Mouse (Mus musculus) forebrain, embryonic 12.5 days (tissue): ENCODE measurements at regions not wholly inside any gene's neighbourhood (a gene's known extent, or its start where the extent isn't known, plus 50 kb on each side); places are given as distances from the start of the nearest gene placed in this dataset.

Experiments used
- ATAC-seq: fragments of 200-750 bp; cut with Nextera tagmentation; 2 replicates; pipeline ENCODE4 v1.8.0; 2017; ENCODE audit warnings: moderate TSS enrichment; ENCODE audit not compliant: low FRiP score
- H3K27ac ChIP-seq: fragments of 300-500 bp; sonication (generic); 2 replicates; pipeline ENCODE4 v1.5.1; 2016; ENCODE audit warnings: mild to moderate bottlenecking
- H3K27me3 ChIP-seq: fragments of 300-500 bp; sonication (generic); 2 replicates; pipeline ENCODE4 v1.6.1; 2016; ENCODE audit warnings: mild to moderate bottlenecking
- H3K36me3 ChIP-seq: fragments of 300-500 bp; sonication (generic); replicated peaks from 2 replicates; pipeline ENCODE4 v1.6.1; 2016; ENCODE audit warnings: mild to moderate bottlenecking
- H3K4me1 ChIP-seq: fragments of 300-500 bp; sonication (generic); 2 replicates; pipeline ENCODE4 v1.6.1; 2016
- H3K4me2 ChIP-seq: fragments of 300-500 bp; sonication (generic); 2 replicates; pipeline ENCODE4 v1.6.1; 2016; ENCODE audit warnings: mild to moderate bottlenecking, moderate library complexity
- H3K4me3 ChIP-seq: fragments of 300-500 bp; sonication (generic); replicated peaks from 2 replicates; pipeline ENCODE4 v1.5.1; 2016; ENCODE audit warnings: mild to moderate bottlenecking
- H3K9ac ChIP-seq: fragments of 300-500 bp; sonication (generic); 2 replicates; pipeline ENCODE4 v1.6.1; 2016; ENCODE audit warnings: mild to moderate bottlenecking
- H3K9me3 ChIP-seq: fragments of 300-500 bp; sonication (generic); 2 replicates; pipeline ENCODE4 v1.6.1; 2016
- WGBS: fragments of 180-500 bp; shearing (Covaris S2); methylation state at CpG from one replicate; pipeline ENCODE4 v1.1.7; 2016; 5-methylcytosine and 5-hydroxymethylcytosine counted together

GRCm38 (mm10) chr3:50976818-50977217, 247.4 kb upstream of the Noct start:
- Histone ChIP-seq H3K4me2 (no peak overlapping the region), H3K27me3 (no peaks in the 10 kb centered on the region), H3K36me3 (no peaks in the 10 kb centered on the region), H3K4me3 (no peak overlapping the region), H3K27ac (no peak overlapping the region), H3K4me1 (peaks cover 3% of the 10 kb centered on the region; the same call in 1 of the 2 replicates), H3K9ac (no peak overlapping the region), H3K9me3 (no peaks in the 10 kb centered on the region)
- ATAC-seq: no peak
- 90% methylated on average over 6 of the region's 6 CpGs for WGBS

- Histone ChIP-seq H3K9me3 (no peaks in the 10 kb centered on the region), H3K4me1 (peaks cover 6% of the 10 kb centered on the region; the same call in 1 of the 2 replicates), H3K36me3 (no peaks in the 10 kb centered on the region), H3K4me3 (no peak overlapping the region), H3K9ac (no peak overlapping the region), H3K4me2 (no peak overlapping the region), H3K27ac (no peak overlapping the region), H3K27me3 (no peaks in the 10 kb centered on the region)
- no peak for ATAC-seq
- 91% methylated on average over 5 of the region's 5 CpGs for WGBS
These were observed 245.6 kb upstream of the Noct start for GRCm38 (mm10) chr3:50978636-50979035.

GRCm38 (mm10) chr3:50979592-50979991, 244.7 kb upstream of the Noct start:
- 85% methylated on average over 3 of the region's 3 CpGs for WGBS
- H3K9ac ChIP-seq: no peak overlapping the region
- H3K4me2 ChIP-seq: no peak overlapping the region
- H3K27ac ChIP-seq: no peak overlapping the region
- no peaks in the 10 kb centered on the region for H3K27me3 ChIP-seq
- H3K9me3 ChIP-seq: no peaks in the 10 kb centered on the region
- H3K4me1 ChIP-seq: peaks cover 14% of the 10 kb centered on the region
- no peak overlapping the region for H3K4me3 ChIP-seq
- H3K36me3 ChIP-seq: no peaks in the 10 kb centered on the region
- no peak for ATAC-seq

DNA sequence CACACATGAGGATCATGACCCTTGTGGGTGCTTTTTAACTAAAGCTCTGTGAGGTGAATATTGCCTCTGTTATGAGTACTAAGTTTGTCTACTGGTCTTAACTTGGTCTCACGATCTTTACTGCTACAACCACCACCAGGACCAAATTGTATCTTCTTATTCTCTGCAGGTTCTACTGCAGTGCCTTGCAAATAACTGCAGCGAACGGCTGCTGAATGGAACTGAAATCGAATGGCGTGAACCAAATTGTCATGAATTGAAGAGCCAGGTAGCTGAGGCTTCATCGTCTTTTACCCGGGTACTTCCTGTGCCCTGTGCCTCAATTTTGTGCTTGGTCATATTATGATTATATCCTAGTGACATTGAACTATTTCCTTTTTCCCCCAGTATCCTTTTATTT, 242.5 kb upstream of the Noct start:
- no peak overlapping the region for H3K9ac ChIP-seq
- H3K27ac ChIP-seq: no peak overlapping the region
- 94% methylated on average over 7 of the region's 7 CpGs for WGBS

DNA sequence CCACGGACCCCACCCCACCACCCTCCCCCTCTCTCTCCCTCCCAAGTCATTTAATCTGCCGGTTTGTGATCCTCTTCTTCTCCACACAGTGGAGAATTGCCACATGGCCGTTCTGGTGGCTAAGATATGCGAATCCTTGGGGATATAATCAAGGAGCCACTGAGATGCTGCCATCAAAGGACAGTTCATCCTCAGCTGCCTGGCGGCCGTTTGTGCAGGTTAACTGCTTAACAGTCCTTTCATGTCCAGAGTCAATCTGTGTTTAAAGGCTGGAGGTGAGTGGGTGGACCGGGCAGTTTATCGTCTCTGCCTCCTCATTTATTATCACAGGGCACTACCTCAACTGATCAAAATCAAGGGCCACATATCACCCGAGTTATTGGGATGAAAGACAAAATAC, 241.6 kb upstream of the Noct start:
- Histone ChIP-seq H3K9me3 (no peaks in the 10 kb centered on the region), H3K4me2 (no peak overlapping the region), H3K4me1 (peaks cover 21% of the 10 kb centered on the region), H3K27ac (no peak overlapping the region), H3K9ac (no peak overlapping the region), H3K27me3 (no peaks in the 10 kb centered on the region), H3K4me3 (no peak overlapping the region), H3K36me3 (no peaks in the 10 kb centered on the region)
- ATAC-seq: no peak
- 61% methylated on average over 9 of the region's 9 CpGs for WGBS

More for the DNA sequence above, 242.5 kb upstream of the Noct start:
- H3K9me3 ChIP-seq: no peaks in the 10 kb centered on the region
- H3K4me3 ChIP-seq: no peak overlapping the region
- peaks cover 21% of the 10 kb centered on the region for H3K4me1 ChIP-seq
- no peak overlapping the region for H3K4me2 ChIP-seq
- H3K36me3 ChIP-seq: no peaks in the 10 kb centered on the region
- ATAC-seq: no peak
- no peaks in the 10 kb centered on the region for H3K27me3 ChIP-seq

DNA sequence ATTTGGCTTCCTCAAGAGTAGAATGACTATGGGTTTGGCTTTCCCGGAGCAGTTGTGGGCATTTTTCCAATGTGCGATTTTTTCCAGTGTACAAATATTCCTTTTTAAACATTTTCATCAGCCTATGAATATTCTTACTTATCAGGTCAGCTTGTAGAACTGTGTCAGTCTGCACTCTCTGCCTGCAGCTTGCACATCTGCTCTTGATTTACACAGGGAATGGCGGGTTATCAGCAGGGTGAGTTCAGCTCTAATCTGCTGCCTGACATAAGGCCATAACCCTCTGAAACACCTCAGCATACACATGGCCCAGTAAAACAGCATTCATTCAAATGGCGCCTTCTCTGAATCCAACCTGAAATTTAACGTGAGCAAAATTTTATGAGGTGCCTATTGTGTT, 241.1 kb upstream of the Noct start:
- WGBS: 87% methylated on average over 5 of the region's 5 CpGs
- H3K27ac ChIP-seq: no peak overlapping the region
- ATAC-seq: no peak
- H3K36me3 ChIP-seq: no peaks in the 10 kb centered on the region
- H3K4me1 ChIP-seq: peaks cover 21% of the 10 kb centered on the region
- no peaks in the 10 kb centered on the region for H3K9me3 ChIP-seq
- H3K27me3 ChIP-seq: no peaks in the 10 kb centered on the region
- H3K4me3 ChIP-seq: no peak overlapping the region
- no peak overlapping the region for H3K4me2 ChIP-seq
- H3K9ac ChIP-seq: no peak overlapping the region

DNA sequence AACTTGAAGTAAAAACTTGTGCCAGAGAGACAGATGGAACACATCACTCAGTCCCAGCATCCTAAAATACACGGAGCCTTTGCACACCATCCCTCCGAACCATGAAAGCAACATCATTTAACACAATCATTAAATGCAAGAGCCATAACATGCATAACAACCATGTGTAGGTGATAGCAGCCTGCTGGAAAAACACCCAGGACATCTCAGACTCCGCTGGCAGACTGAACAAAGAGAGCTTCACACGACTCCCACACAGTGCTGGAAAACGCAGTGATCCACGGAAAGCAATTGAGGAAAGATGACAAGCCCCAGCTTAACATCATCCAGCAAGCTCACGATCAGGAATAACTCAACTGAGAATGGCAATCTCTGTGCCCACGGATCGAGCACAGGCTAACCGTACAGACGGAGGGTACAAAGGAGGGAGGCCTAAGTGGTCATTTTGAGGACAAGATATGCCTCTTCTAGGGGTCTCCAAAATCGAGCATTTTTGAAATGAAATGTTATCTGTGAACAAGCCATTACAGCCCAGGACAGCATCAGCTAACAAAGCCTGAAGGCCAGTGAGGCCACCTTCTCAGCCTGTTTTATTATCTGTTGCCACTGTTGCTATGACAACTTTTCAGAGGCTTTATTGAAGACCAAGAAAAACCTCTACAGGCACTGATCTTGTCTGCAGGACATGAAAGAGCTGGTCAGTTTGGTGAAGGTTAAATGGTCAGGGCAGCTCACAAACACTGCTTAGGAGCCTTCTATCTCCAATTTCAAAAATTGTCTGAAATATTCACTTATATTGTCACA, 240.1 kb upstream of the Noct start:
- WGBS: 71% methylated on average over 12 of the region's 12 CpGs
- ATAC-seq: peak; percentile 17; the same call in 1 of the 2 replicates
- no peaks in the 10 kb centered on the region for H3K9me3 ChIP-seq
- H3K4me1 ChIP-seq: peaks cover 21% of the 10 kb centered on the region
- H3K36me3 ChIP-seq: no peaks in the 10 kb centered on the region
- no peak overlapping the region for H3K27ac ChIP-seq
- H3K4me2 ChIP-seq: no peak overlapping the region
- no peak overlapping the region for H3K4me3 ChIP-seq
- H3K9ac ChIP-seq: no peak overlapping the region
- no peaks in the 10 kb centered on the region for H3K27me3 ChIP-seq

- no peak overlapping the region for H3K9ac ChIP-seq
- H3K4me2 ChIP-seq: no peak overlapping the region
- H3K4me1 ChIP-seq: peaks cover 24% of the 10 kb centered on the region
- H3K36me3 ChIP-seq: no peaks in the 10 kb centered on the region
- H3K9me3 ChIP-seq: no peaks in the 10 kb centered on the region
- no peak overlapping the region for H3K27ac ChIP-seq
- H3K27me3 ChIP-seq: no peaks in the 10 kb centered on the region
- 96% methylated on average over 12 of the region's 12 CpGs for WGBS
- H3K4me3 ChIP-seq: no peak overlapping the region
- ATAC-seq: no peak
These were observed 236.4 kb upstream of the Noct start for GRCm38 (mm10) chr3:50987821-50988220.

- no peak for ATAC-seq
- Histone ChIP-seq H3K4me1 (peaks cover 9% of the 10 kb centered on the region; the same call in 1 of the 2 replicates), H3K4me3 (no peak overlapping the region), H3K9me3 (no peaks in the 10 kb centered on the region), H3K27ac (no peak overlapping the region), H3K36me3 (no peaks in the 10 kb centered on the region), H3K27me3 (no peaks in the 10 kb centered on the region), H3K4me2 (no peak overlapping the region), H3K9ac (no peak overlapping the region)
- WGBS: 83% methylated on average over 11 of the region's 11 CpGs
These were observed 233.4 kb upstream of the Noct start for GRCm38 (mm10) chr3:50990810-50991209.

- no peaks in the 10 kb centered on the region for H3K9me3 ChIP-seq
- H3K36me3 ChIP-seq: no peaks in the 10 kb centered on the region
- 40% methylated on average over 9 of the region's 9 CpGs for WGBS
- no peak overlapping the region for H3K9ac ChIP-seq
- no peak overlapping the region for H3K4me2 ChIP-seq
- no peaks in the 10 kb centered on the region for H3K27me3 ChIP-seq
- no peak for ATAC-seq
- H3K4me3 ChIP-seq: no peak overlapping the region
- 0 out of 2 replicates have a peak, but pooled peaks cover 5% of the 10 kb centered on the region for H3K4me1 ChIP-seq
- H3K27ac ChIP-seq: no peak overlapping the region
These were observed 231.5 kb upstream of the Noct start for GRCm38 (mm10) chr3:50992581-50993313.

DNA sequence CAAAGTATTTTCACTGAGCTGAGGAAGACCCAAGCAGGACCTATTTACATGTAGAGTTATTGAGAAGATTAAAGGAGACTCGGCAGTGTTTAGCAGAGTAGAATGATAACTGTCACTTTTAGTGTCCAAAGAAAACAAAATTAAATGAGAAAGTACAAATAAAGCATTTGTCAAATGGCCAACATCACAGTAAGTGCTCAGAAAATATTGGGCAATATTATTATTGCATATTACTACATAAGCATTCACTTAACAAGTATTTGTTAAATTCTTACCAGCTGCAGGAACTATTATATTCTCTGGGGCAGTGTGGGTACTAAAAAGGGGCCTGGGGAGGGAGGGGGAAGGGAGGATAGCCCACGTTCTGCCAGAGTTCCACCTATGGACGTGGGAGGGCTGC, 224.5 kb upstream of the Noct start:
- Histone ChIP-seq H3K9ac (no peak overlapping the region), H3K36me3 (no peaks in the 10 kb centered on the region), H3K4me2 (no peak overlapping the region), H3K27ac (no peak overlapping the region), H3K9me3 (no peaks in the 10 kb centered on the region), H3K4me3 (no peak overlapping the region), H3K27me3 (0 out of 2 replicates have a peak, but pooled peaks cover 3% of the 10 kb centered on the region), H3K4me1 (peaks cover 16% of the 10 kb centered on the region)
- 79% methylated on average over 3 of the region's 3 CpGs for WGBS
- no peak for ATAC-seq

DNA sequence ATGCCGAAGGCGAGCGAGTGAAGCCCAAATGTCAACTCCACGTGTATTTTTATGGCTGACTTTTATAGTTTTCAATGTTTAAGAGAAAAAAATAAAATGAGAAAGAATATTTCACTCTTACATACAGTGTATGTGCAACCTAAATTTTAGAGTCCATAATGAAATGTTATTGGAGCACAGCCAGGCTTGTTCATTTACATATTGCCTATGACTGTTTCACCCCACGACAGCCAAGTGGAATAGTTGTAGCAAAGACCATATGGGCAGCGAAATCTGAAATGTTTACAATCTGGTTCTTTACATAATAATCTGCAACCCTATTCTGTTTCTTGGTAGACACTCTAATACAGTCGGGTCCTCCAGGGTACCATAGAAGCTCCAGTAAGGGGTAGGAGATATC, 223.3 kb upstream of the Noct start:
- 94% methylated on average over 7 of the region's 7 CpGs for WGBS
- ATAC-seq: no peak
- H3K4me3 ChIP-seq: no peak overlapping the region
- H3K27me3 ChIP-seq: 0 out of 2 replicates have a peak, but pooled peaks cover 3% of the 10 kb centered on the region
- H3K9ac ChIP-seq: no peak overlapping the region
- H3K27ac ChIP-seq: no peak overlapping the region
- no peaks in the 10 kb centered on the region for H3K36me3 ChIP-seq
- no peaks in the 10 kb centered on the region for H3K9me3 ChIP-seq
- no peak overlapping the region for H3K4me2 ChIP-seq
- H3K4me1 ChIP-seq: peaks cover 16% of the 10 kb centered on the region
